Mouse (Mus musculus) kidney, adult 2 months (tissue): ENCODE measurements at regions not wholly inside any gene's neighbourhood (a gene's known extent, or its start where the extent isn't known, plus 50 kb on each side); places are given as distances from the start of the nearest gene placed in this dataset.

Source experiments
- DNase-seq: peaks from one replicate; pipeline ENCODE4 v3.0.0; 2021
- H3K27ac ChIP-seq: fragments of 200-500 bp; 2 replicates; pipeline ENCODE4 v1.5.1; 2012; ENCODE audit warnings: low read depth, low read length, control low read depth, inconsistent platforms; ENCODE audit not compliant: insufficient read depth
- H3K27me3 ChIP-seq: fragments of 200-500 bp; replicated peaks from 2 replicates; pipeline ENCODE4 v1.6.1; 2012; ENCODE audit warnings: mild to moderate bottlenecking, moderate library complexity, low read length, inconsistent platforms; ENCODE audit not compliant: control insufficient read depth, insufficient read depth
- H3K36me3 ChIP-seq: fragments of 200-500 bp; 2 replicates; pipeline ENCODE4 v1.6.1; 2012; ENCODE audit warnings: mild to moderate bottlenecking, moderate library complexity, low read length, inconsistent platforms; ENCODE audit not compliant: control insufficient read depth, insufficient read depth
- H3K4me1 ChIP-seq: fragments of 200-500 bp; 2 replicates; pipeline ENCODE4 v1.6.1; 2011; ENCODE audit warnings: low read length; ENCODE audit not compliant: control insufficient read depth, insufficient read depth
- H3K4me3 ChIP-seq: fragments of 200-500 bp; 2 replicates; pipeline ENCODE4 v1.5.1; 2011; ENCODE audit warnings: mild to moderate bottlenecking, low read depth, low read length, control low read depth; ENCODE audit not compliant: insufficient read depth
- CTCF ChIP-seq: fragments of 200-500 bp; conservative IDR thresholded peaks from 2 replicates; pipeline ENCODE4 v1.5.1; 2011; ENCODE audit warnings: low read depth, mild to moderate bottlenecking, control low read depth, low read length, moderate library complexity, mixed read lengths; ENCODE audit not compliant: insufficient read depth, insufficient read length
- POLR2A ChIP-seq: fragments of 200-500 bp; IDR thresholded peaks from one replicate; pipeline ENCODE4 v1.6.1; 2011; ENCODE audit warnings: low read depth, low read length, control low read depth
- WGBS: fragments of 180-500 bp; shearing (Covaris S2); methylation state at CpG from one replicate; pipeline ENCODE4 v1.1.7; 2018; 5-methylcytosine and 5-hydroxymethylcytosine counted together

DNA sequence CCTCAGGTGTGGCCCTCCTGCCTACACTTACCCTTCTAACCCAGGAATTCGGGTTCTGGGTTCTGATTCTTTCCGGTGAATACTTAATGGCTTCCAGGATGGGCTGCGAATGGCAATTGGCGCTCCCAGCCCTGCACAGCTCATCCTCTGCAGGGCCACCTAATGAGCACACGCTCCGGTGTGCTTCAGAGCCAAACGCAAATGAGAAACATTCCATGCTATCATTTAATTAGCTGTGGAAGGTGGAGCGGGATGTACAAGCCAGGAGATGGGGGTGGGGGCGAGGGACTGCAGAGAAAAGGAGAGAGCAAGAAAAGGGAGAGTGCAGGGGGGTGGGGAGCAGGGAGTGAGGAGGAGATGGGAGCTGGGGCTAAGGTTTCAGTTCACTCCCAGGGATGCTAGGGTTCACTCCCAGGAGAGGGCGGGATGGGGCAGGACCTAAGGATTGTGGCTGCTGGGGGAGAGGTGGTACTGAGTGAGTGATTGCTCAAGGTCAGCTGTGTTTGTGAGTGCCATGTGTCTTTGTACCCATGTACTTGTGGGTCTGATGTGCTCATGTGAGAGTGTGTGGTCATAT lies 169.6 kb downstream of the Matn1 start:
- H3K4me1 ChIP-seq: no peaks in the 10 kb centered on the region
- WGBS: 38% methylated on average over 10 of the region's 10 CpGs
- H3K27me3 ChIP-seq: no peaks in the 10 kb centered on the region
- H3K4me3 ChIP-seq: no peak overlapping the region
- H3K36me3 ChIP-seq: no peaks in the 10 kb centered on the region
- no peak overlapping the region for H3K27ac ChIP-seq
- TF ChIP-seq POLR2A (no peak), CTCF (no peak)
- no peak for DNase-seq

DNA sequence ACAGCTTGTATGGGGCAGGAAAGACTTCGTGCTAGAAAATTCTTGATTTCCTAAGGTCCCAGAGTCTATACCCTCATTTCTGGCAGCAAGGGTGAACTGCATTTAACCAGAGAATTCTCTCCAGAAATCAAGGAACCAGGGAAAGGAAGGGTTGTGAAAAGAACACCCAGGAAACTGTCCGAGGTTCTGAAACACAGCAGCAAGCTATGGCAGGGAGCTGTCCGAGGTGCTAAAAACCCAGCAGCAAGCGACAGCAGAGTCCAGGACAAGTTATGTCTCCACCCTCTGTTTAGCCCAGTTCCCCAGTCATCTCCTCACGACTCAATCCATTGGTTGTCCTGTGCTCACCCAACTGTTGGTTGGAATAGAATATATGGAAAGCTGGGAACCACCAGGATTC lies 171.1 kb downstream of the Matn1 start:
- 6% methylated on average over 5 of the region's 5 CpGs for WGBS
- DNase-seq: peak; percentile 73
- Histone ChIP-seq H3K27ac (no peak overlapping the region), H3K4me1 (no peaks in the 10 kb centered on the region), H3K36me3 (no peaks in the 10 kb centered on the region), H3K4me3 (no peak overlapping the region), H3K27me3 (no peaks in the 10 kb centered on the region)
- TF ChIP-seq CTCF (no peak), POLR2A (no peak)

DNA sequence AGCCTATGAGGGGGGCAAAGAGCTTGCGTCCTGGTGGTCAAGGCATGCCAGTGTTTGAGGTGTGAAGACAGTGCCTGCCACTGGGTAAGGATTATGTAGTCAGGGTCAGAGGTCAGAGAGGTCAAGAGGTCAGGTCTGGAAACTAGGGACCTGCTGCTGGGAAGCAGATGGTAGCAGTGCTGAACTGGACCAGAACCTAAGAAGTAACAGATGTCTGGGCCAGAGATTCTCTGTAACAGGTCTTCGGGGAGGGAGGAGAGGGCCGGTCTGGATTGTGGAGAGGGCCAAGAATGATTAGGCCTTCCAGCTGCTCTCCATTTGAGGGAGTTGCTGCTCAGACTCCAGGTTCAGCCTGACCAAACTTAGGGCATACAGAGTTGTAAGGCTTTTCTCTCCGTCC lies 174.4 kb downstream of the Matn1 start:
- H3K36me3 ChIP-seq: no peaks in the 10 kb centered on the region
- DNase-seq: no peak
- H3K27me3 ChIP-seq: no peaks in the 10 kb centered on the region
- TF ChIP-seq CTCF (no peak), POLR2A (no peak)
- H3K27ac ChIP-seq: no peak overlapping the region
- H3K4me1 ChIP-seq: no peaks in the 10 kb centered on the region
- no peak overlapping the region for H3K4me3 ChIP-seq
- 79% methylated on average over 4 of the region's 4 CpGs for WGBS

DNA sequence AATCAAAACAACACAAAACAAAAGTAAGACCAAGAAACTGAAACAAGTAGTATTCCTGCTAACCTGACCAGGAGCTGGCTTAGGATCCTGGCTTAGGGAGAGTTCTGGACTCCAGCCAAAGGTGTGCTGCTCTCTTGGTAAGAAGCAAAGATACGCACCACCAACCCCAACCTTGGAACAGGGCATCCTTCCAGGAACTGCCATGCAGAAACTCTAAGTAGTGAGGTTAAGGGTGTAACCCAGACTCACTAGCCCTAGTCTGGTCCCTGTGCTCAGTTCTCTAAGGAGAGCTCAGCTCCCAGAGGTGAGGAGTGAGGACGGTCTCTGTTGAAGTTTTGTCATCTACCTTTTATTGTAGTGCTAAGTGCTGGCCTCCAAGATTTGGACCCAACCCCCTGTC lies 175.4 kb downstream of the Matn1 start:
- TF ChIP-seq POLR2A (no peak), CTCF (no peak)
- no peaks in the 10 kb centered on the region for H3K27me3 ChIP-seq
- no peaks in the 10 kb centered on the region for H3K36me3 ChIP-seq
- H3K27ac ChIP-seq: no peak overlapping the region
- WGBS: 47% methylated on average over 2 of the region's 2 CpGs
- no peaks in the 10 kb centered on the region for H3K4me1 ChIP-seq
- no peak overlapping the region for H3K4me3 ChIP-seq
- peak; percentile 88 for DNase-seq

DNA sequence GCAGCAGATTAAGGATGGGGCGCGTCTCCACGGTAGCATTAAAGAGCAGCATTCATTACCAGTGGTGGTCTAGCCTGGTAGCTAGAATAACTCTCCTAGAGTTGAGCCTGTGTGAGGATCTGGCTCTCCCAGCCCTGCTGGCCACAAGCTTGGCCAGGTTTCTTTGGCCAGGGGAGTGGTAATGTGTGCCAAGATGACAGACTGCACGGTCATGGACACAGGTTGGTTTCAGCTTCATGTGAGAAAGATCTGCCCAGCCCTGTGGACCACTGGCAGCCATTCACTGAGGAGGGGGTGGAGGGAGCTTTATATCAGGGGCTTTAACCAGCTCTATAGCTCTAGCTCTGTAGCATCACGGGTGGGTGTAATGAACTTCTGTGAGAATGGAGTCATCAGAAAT lies 176.5 kb downstream of the Matn1 start:
- peak; percentile 39 for DNase-seq
- WGBS: 83% methylated on average over 5 of the region's 5 CpGs
- TF ChIP-seq CTCF (no peak), POLR2A (no peak)
- H3K4me3 ChIP-seq: no peak overlapping the region
- H3K36me3 ChIP-seq: no peaks in the 10 kb centered on the region
- H3K27me3 ChIP-seq: no peaks in the 10 kb centered on the region
- no peaks in the 10 kb centered on the region for H3K4me1 ChIP-seq
- no peak overlapping the region for H3K27ac ChIP-seq

DNA sequence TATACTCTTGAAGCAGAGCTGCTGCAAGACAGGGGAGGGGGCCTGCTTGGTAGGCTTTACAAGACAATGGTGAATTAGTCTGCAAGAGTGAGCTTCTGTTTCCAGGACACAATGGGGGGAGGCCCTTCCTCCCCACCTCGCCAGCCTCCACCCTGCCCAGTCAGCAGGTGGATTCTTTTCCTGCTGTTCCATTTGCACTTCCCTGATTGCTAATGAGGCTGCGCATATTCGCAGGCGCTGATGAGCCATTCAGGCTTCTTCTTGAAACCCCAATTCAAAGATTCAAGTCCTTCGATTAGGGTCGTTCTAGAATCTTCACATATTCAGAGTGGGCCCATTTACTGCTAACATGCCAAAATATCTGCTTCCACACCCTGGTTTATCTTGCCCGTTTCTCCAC lies 181.8 kb downstream of the Matn1 start:
- no peak for DNase-seq
- no peaks in the 10 kb centered on the region for H3K27me3 ChIP-seq
- no peaks in the 10 kb centered on the region for H3K36me3 ChIP-seq
- H3K4me1 ChIP-seq: no peaks in the 10 kb centered on the region
- TF ChIP-seq POLR2A (no peak), CTCF (no peak)
- WGBS: 50% methylated on average over 7 of the region's 7 CpGs
- no peak overlapping the region for H3K27ac ChIP-seq
- no peak overlapping the region for H3K4me3 ChIP-seq

DNA sequence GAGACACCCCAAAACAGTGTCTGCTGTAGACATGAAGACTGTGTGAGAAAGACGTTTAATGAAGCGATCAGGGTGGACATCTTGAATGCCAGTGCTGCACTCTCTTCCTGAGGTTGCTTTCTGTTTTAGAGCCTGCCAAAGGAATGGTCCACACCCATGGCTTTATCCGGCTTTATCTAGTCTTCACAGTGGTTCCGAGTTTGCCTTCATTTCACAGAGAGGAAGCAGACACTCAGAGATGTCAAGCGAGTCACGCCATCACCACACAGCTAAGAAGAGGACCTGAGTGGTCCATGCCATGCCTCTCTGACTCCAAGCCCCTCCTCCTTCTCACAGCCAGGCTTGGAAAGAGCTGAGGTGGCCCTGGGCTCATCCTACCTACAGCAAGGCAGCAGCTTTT lies 182.7 kb downstream of the Matn1 start:
- no peak for TF ChIP-seq CTCF
- TF ChIP-seq POLR2A: no peak
- H3K4me3 ChIP-seq: no peak overlapping the region
- no peaks in the 10 kb centered on the region for H3K4me1 ChIP-seq
- no peaks in the 10 kb centered on the region for H3K27me3 ChIP-seq
- H3K27ac ChIP-seq: no peak overlapping the region
- H3K36me3 ChIP-seq: no peaks in the 10 kb centered on the region
- 73% methylated on average over 6 of the region's 6 CpGs for WGBS
- DNase-seq: no peak
